Mouse (Mus musculus): ENCODE measurements around the gene Tns1. TPM values are rescaled to one million over a fixed set of nuclear protein-coding genes. Genes with fewer than 3 reads are reported as not detected.

Tns1 gene
- polyA plus RNA-seq, 1 experiment from 2014 or later = 28.8 TPM

GRCm38 (mm10) chr1:73952598-73952997, 171.7 kb downstream of the Tns1 start:
- TF ChIP-seq EP300 (optimal IDR thresholded peaks at IDR 0.05) (no peak), CTCF (IDR thresholded peaks at IDR 0.05; ENCODE audit: low read depth) (no peak)
- H3K27me3 ChIP-seq (ENCODE audit: control insufficient read depth, insufficient read depth, low read length) = no peaks in the 10 kb centered on the region
- H3K4me1 ChIP-seq (replicated peaks; ENCODE audit: control insufficient read depth, insufficient read depth) = peaks cover 14% of the 10 kb centered on the region
- H3K9ac ChIP-seq (ENCODE audit: low read length) = no peak overlapping the region
- DNase-seq (ENCODE audit: low spot score) (no peak), ATAC-seq (ENCODE audit: low FRiP score, low TSS enrichment) (no peak)
- no peak overlapping the region for H3K4me3 ChIP-seq (ENCODE audit: low read depth, low read length)
- H3K36me3 ChIP-seq (ENCODE audit: control insufficient read depth, insufficient read depth, low read length) = peaks cover 10% of the 10 kb centered on the region; the same call in 1 of the 2 replicates
- H3K9me3 ChIP-seq (ENCODE audit: control insufficient read depth, low read length) = no peaks in the 10 kb centered on the region
- peak overlapping the region; percentile 24; the same call in 1 of the 2 replicates for H3K27ac ChIP-seq (replicated peaks)
- H3K4me2 ChIP-seq (replicated peaks; ENCODE audit: low read depth) = no peak overlapping the region
- 79% methylated on average over 10 of the region's 10 CpGs for WGBS

- Histone ChIP-seq H3K9ac (ENCODE audit: low read length) (no peak overlapping the region), H3K27ac (replicated peaks) (no peak overlapping the region), H3K4me2 (replicated peaks; ENCODE audit: low read depth) (no peak overlapping the region), H3K4me1 (replicated peaks; ENCODE audit: control insufficient read depth, insufficient read depth) (peaks cover 14% of the 10 kb centered on the region), H3K9me3 (ENCODE audit: control insufficient read depth, low read length) (no peaks in the 10 kb centered on the region), H3K27me3 (ENCODE audit: control insufficient read depth, insufficient read depth, low read length) (no peaks in the 10 kb centered on the region), H3K36me3 (ENCODE audit: control insufficient read depth, insufficient read depth, low read length) (peaks cover 10% of the 10 kb centered on the region; the same call in 1 of the 2 replicates), H3K4me3 (ENCODE audit: low read depth, low read length) (no peak overlapping the region)
- 74% methylated on average over 3 of the region's 3 CpGs for WGBS
- TF ChIP-seq CTCF (IDR thresholded peaks at IDR 0.05; ENCODE audit: low read depth) = no peak
- TF ChIP-seq EP300 (optimal IDR thresholded peaks at IDR 0.05) = no peak
- ATAC-seq (ENCODE audit: low FRiP score, low TSS enrichment) (no peak), DNase-seq (ENCODE audit: low spot score) (no peak)
These were observed 173.1 kb downstream of the Tns1 start for GRCm38 (mm10) chr1:73951178-73951577.

- DNase-seq (ENCODE audit: low spot score) = no peak
These were observed 175.5 kb downstream of the Tns1 start for GRCm38 (mm10) chr1:73948757-73949156.

GRCm38 (mm10) chr1:73947525-73948304, 176.5 kb downstream of the Tns1 start:
- H3K9me3 ChIP-seq (ENCODE audit: control insufficient read depth, low read length) = no peaks in the 10 kb centered on the region
- no peak overlapping the region; the same call in 1 of the 2 replicates for H3K27ac ChIP-seq (replicated peaks)
- no peak overlapping the region for H3K4me2 ChIP-seq (replicated peaks; ENCODE audit: low read depth)
- H3K36me3 ChIP-seq (ENCODE audit: control insufficient read depth, insufficient read depth, low read length) = peaks cover 5% of the 10 kb centered on the region; the same call in 1 of the 2 replicates
- no peak for DNase-seq (ENCODE audit: low spot score)
- WGBS = 67% methylated on average over 15 of the region's 15 CpGs
- ATAC-seq (ENCODE audit: low FRiP score, low TSS enrichment) = no peak
- no peak overlapping the region for H3K9ac ChIP-seq (ENCODE audit: low read length)
- peaks cover 6% of the 10 kb centered on the region for H3K4me1 ChIP-seq (replicated peaks; ENCODE audit: control insufficient read depth, insufficient read depth)
- TF ChIP-seq CTCF (IDR thresholded peaks at IDR 0.05; ENCODE audit: low read depth) (no peak), EP300 (optimal IDR thresholded peaks at IDR 0.05) (no peak)
- no peaks in the 10 kb centered on the region for H3K27me3 ChIP-seq (ENCODE audit: control insufficient read depth, insufficient read depth, low read length)
- H3K4me3 ChIP-seq (ENCODE audit: low read depth, low read length) = no peak overlapping the region

More at GRCm38 (mm10) chr1:73948757-73949156, 175.5 kb downstream of the Tns1 start:
- Histone ChIP-seq H3K4me2 (replicated peaks; ENCODE audit: low read depth) (no peak overlapping the region), H3K9me3 (ENCODE audit: control insufficient read depth, low read length) (no peaks in the 10 kb centered on the region), H3K4me1 (replicated peaks; ENCODE audit: control insufficient read depth, insufficient read depth) (peaks cover 3% of the 10 kb centered on the region; the same call in 1 of the 2 replicates), H3K4me3 (ENCODE audit: low read depth, low read length) (no peak overlapping the region), H3K27ac (replicated peaks) (no peak overlapping the region), H3K36me3 (ENCODE audit: control insufficient read depth, insufficient read depth, low read length) (peaks cover 10% of the 10 kb centered on the region; the same call in 1 of the 2 replicates), H3K9ac (ENCODE audit: low read length) (no peak overlapping the region), H3K27me3 (ENCODE audit: control insufficient read depth, insufficient read depth, low read length) (no peaks in the 10 kb centered on the region)
- WGBS = 58% methylated on average over 5 of the region's 5 CpGs
- no peak for TF ChIP-seq CTCF (IDR thresholded peaks at IDR 0.05; ENCODE audit: low read depth)
- no peak for TF ChIP-seq EP300 (optimal IDR thresholded peaks at IDR 0.05)
- ATAC-seq (ENCODE audit: low FRiP score, low TSS enrichment) = no peak

- 0 out of 2 replicates have a peak, but pooled peaks cover 2% of the 10 kb centered on the region for H3K36me3 ChIP-seq (ENCODE audit: control insufficient read depth, insufficient read depth, low read length)
- H3K4me1 ChIP-seq (replicated peaks; ENCODE audit: control insufficient read depth, insufficient read depth) = peaks cover 11% of the 10 kb centered on the region
- no peak overlapping the region for H3K4me3 ChIP-seq (ENCODE audit: low read depth, low read length)
- no peak overlapping the region for H3K27ac ChIP-seq (replicated peaks)
- no peak overlapping the region for H3K4me2 ChIP-seq (replicated peaks; ENCODE audit: low read depth)
- 68% methylated on average over 7 of the region's 7 CpGs for WGBS
- H3K27me3 ChIP-seq (ENCODE audit: control insufficient read depth, insufficient read depth, low read length) = no peaks in the 10 kb centered on the region
- DNase-seq (ENCODE audit: low spot score) = no peak
- ATAC-seq (ENCODE audit: low FRiP score, low TSS enrichment) = no peak
- no peak overlapping the region for H3K9ac ChIP-seq (ENCODE audit: low read length)
- no peaks in the 10 kb centered on the region for H3K9me3 ChIP-seq (ENCODE audit: control insufficient read depth, low read length)
- no peak for TF ChIP-seq CTCF (IDR thresholded peaks at IDR 0.05; ENCODE audit: low read depth)
- no peak for TF ChIP-seq EP300 (optimal IDR thresholded peaks at IDR 0.05)
These were observed 177.5 kb downstream of the Tns1 start for GRCm38 (mm10) chr1:73946701-73947100.

GRCm38 (mm10) chr1:73944393-73944792, 179.9 kb downstream of the Tns1 start:
- Histone ChIP-seq H3K36me3 (ENCODE audit: control insufficient read depth, insufficient read depth, low read length) (no peaks in the 10 kb centered on the region), H3K4me1 (replicated peaks; ENCODE audit: control insufficient read depth, insufficient read depth) (peaks cover 11% of the 10 kb centered on the region), H3K9me3 (ENCODE audit: control insufficient read depth, low read length) (no peaks in the 10 kb centered on the region), H3K9ac (ENCODE audit: low read length) (no peak overlapping the region), H3K4me2 (replicated peaks; ENCODE audit: low read depth) (no peak overlapping the region), H3K27ac (replicated peaks) (peak overlapping the region; percentile 90), H3K4me3 (ENCODE audit: low read depth, low read length) (no peak overlapping the region), H3K27me3 (ENCODE audit: control insufficient read depth, insufficient read depth, low read length) (no peaks in the 10 kb centered on the region)
- TF ChIP-seq EP300 (optimal IDR thresholded peaks at IDR 0.05) (no peak), CTCF (IDR thresholded peaks at IDR 0.05; ENCODE audit: low read depth) (no peak)
- 42% methylated on average over 3 of the region's 3 CpGs for WGBS
- DNase-seq (ENCODE audit: low spot score) (no peak), ATAC-seq (ENCODE audit: low FRiP score, low TSS enrichment) (no peak)
